Mouse (Mus musculus) spleen, adult 2 months (tissue): Measurements from ENCODE around the gene Cpeb1. TPM values are rescaled to one million over a fixed set of nuclear protein-coding genes. Genes with fewer than 3 reads are reported as not detected.

Experiments
- DNase-seq, 2 experiments: peaks; one replicate each; pipeline versions ENCODE4 v3.0.0 to v3.0.0-alpha.2; 2012 to 2021; ENCODE audit warnings: low spot score in 2 of 2, low read depth in 1 of 2
- H3K27ac ChIP-seq: fragments of 200-500 bp; 2 replicates; pipeline ENCODE4 v1.5.1; 2012; ENCODE audit warnings: low read length, inconsistent platforms; ENCODE audit not compliant: insufficient read depth
- H3K27me3 ChIP-seq: fragments of 200-500 bp; 2 replicates; pipeline ENCODE4 v1.6.1; 2012; ENCODE audit warnings: mild to moderate bottlenecking, moderate library complexity, low read length, inconsistent platforms; ENCODE audit not compliant: control insufficient read depth, insufficient read depth
- H3K36me3 ChIP-seq: fragments of 200-500 bp; 2 replicates; pipeline ENCODE4 v1.6.1; 2012; ENCODE audit warnings: mild to moderate bottlenecking, low read length, inconsistent platforms; ENCODE audit not compliant: control insufficient read depth, insufficient read depth
- H3K4me1 ChIP-seq: fragments of 200-500 bp; 2 replicates; pipeline ENCODE4 v1.6.1; 2011; ENCODE audit warnings: inconsistent platforms; ENCODE audit not compliant: control insufficient read depth, insufficient read depth, insufficient read length
- H3K4me3 ChIP-seq: fragments of 200-500 bp; 2 replicates; pipeline ENCODE4 v1.5.1; 2011; ENCODE audit warnings: mild to moderate bottlenecking, inconsistent platforms; ENCODE audit not compliant: insufficient read depth, insufficient read length; ENCODE audit errors: extremely low read depth
- CTCF ChIP-seq: fragments of 200-500 bp; IDR thresholded peaks from 2 replicates; pipeline ENCODE4 v1.5.1; 2011; ENCODE audit warnings: mild to moderate bottlenecking, inconsistent platforms; ENCODE audit not compliant: insufficient read depth, insufficient read length, insufficient replicate concordance; ENCODE audit errors: extremely low read depth
- POLR2A ChIP-seq: fragments of 200-500 bp; IDR thresholded peaks from 2 replicates; pipeline ENCODE4 v1.6.1; 2011; ENCODE audit warnings: low read depth, low read length, inconsistent platforms
- WGBS: fragments of 180-500 bp; shearing (Covaris S2); methylation state at CpG from one replicate; pipeline ENCODE4 v1.1.7; 2018; 5-methylcytosine and 5-hydroxymethylcytosine counted together
- polyA plus RNA-seq: library from polyadenylated mRNA; depleted of rRNA; stranded (reverse); fragments of >200 nt; gene quantifications from 2 replicates; pipeline ENCODE4 v1.2.3, GENCODE M21; 2012; rRNA removed

The Cpeb1 gene
- 0.66 and 1.1 TPM in 2 replicates for polyA plus RNA-seq

DNA sequence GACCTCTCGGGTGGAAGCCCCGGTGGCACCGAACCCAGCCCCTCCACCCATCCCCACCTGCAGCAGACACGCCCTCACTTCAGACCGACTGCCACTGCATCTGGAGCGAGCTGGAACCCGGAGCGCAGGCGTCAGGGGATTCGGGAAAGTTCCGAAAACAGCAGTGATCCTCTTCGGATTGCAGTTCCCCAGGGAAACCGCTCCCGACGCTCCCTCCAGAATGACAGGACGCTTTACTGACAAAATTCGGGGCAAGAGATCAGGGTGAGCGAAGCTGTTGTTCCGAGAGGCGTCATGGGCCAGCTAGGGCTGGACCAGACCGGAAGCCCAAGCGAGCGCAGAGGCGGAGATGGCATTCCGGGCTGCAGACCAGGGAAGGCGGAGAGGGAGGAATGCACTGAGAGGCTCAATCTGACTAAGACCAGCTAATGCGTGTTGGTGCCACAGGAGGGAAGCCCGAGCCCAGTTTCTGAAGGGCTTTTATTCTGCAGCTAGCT, at the start of gene Cpeb1:
Gene Cpeb1 (minus strand): TSS at position 311 of the 497 bp plus-strand sequence.
- no peak for DNase-seq

DNA sequence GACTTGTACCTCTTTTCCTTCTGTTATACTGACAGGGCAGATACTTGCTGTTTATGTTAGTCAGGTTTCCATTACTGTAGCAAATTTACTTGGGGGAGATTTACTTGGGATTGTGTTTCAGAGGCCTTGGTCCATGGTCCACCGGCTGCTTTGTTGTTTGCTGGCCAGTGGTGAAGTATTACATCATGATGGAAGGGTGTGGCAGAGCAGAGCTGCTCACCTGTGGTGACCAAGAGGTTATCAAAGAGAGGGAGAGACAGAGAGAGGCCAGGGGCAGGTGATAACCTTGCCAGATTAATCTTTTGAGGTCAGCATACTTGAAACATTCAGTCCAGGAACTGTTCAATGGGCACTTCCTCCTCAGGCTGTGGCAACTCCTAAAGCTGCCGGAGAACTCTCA, 45.8 kb upstream of the Cpeb1 start:
- no peaks in the 10 kb centered on the region for H3K27me3 ChIP-seq
- no peak for DNase-seq
- no peak for TF ChIP-seq CTCF
- no peak for TF ChIP-seq POLR2A
- no peaks in the 10 kb centered on the region for H3K4me1 ChIP-seq
- WGBS: 69% methylated on average over 2 of the region's 2 CpGs
- no peak overlapping the region for H3K4me3 ChIP-seq
- H3K36me3 ChIP-seq: no peaks in the 10 kb centered on the region
- no peak overlapping the region for H3K27ac ChIP-seq

More for the DNA sequence above, at the start of gene Cpeb1:
- H3K36me3 ChIP-seq: no peaks in the 10 kb centered on the region
- peaks cover 12% of the 10 kb centered on the region; the same call in 1 of the 2 replicates for H3K4me1 ChIP-seq
- TF ChIP-seq CTCF (no peak), POLR2A (no peak)
- H3K27ac ChIP-seq: no peak within 1 kb of the TSS
- WGBS: 7% methylated on average over 28 of the region's 28 CpGs
- H3K4me3 ChIP-seq: peak within 1 kb of the TSS; percentile 39; the same call in 1 of the 2 replicates
- H3K27me3 ChIP-seq: peaks cover 26% of the 10 kb centered on the region

DNA sequence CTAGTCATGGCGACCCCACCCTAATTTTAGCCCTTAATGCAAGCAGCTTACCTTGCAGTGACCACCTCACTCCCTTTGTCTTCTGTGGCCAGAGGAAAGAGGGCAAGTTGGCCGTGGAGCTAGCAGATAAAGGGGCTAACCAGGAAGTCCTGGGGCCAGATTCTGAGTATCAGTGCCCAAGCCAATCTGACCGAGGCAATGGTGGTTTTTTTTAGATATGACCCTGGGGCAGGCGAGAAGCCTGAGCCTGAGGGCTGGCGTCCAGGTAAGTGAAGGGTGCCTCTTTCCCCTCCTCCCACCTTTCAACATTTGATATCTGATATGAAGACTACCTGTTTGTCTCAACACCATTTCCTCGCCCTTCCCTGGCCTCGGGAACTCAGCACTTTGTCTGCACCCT, 42.9 kb upstream of the Cpeb1 start, which contains the start of gene BC048679:
Gene BC048679 (minus strand): TSS at position 101 of the 400 bp plus-strand sequence.
- Histone ChIP-seq H3K4me3 (no peak within 1 kb of the TSS), H3K27me3 (0 out of 2 replicates have a peak, but pooled peaks cover 1% of the 10 kb centered on the region), H3K27ac (no peak within 1 kb of the TSS), H3K36me3 (no peaks in the 10 kb centered on the region), H3K4me1 (peaks cover 6% of the 10 kb centered on the region)
- WGBS: 71% methylated on average over 7 of the region's 7 CpGs
- TF ChIP-seq CTCF (no peak), POLR2A (no peak)
- DNase-seq: no peak

DNA sequence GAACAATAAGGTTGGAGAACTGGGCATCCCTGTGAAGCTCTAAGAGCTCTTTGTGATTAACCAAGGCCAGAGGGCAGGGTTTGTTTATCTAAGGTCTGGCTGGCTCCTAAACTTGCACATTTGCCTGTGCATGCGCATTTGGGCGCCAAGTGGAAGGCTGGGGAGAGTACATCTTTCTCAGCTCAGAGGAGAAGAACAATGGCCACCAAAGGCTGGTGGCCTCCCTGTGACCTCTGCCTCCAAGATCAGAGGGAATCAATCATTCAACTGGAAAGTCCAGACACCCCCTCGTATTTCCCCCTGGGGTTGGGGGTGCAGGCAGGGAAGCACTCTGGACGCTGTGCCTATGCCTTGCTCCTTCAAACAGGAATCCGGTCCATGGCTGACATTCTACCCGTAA, 41.9 kb upstream of the Cpeb1 start:
- H3K4me3 ChIP-seq: no peak overlapping the region
- H3K36me3 ChIP-seq: no peaks in the 10 kb centered on the region
- DNase-seq: no peak
- H3K4me1 ChIP-seq: peaks cover 7% of the 10 kb centered on the region
- WGBS: 46% methylated on average over 6 of the region's 6 CpGs
- H3K27ac ChIP-seq: no peak overlapping the region
- TF ChIP-seq POLR2A: no peak
- TF ChIP-seq CTCF: no peak
- H3K27me3 ChIP-seq: 0 out of 2 replicates have a peak, but pooled peaks cover 1% of the 10 kb centered on the region

GRCm38 (mm10) chr7:81493331-81494021, 38.2 kb upstream of the Cpeb1 start, which contains the start of gene Ap3b2:
Gene Ap3b2, minus strand, starts transcription at chr7:81493925.
- Histone ChIP-seq H3K36me3 (no peaks in the 10 kb centered on the region), H3K4me1 (peaks cover 7% of the 10 kb centered on the region), H3K27ac (no peak within 1 kb of the TSS), H3K27me3 (0 out of 2 replicates have a peak, but pooled peaks cover 1% of the 10 kb centered on the region), H3K4me3 (peak within 1 kb of the TSS; percentile 49; the same call in 1 of the 2 replicates)
- WGBS: 2% methylated on average over 57 of the region's 57 CpGs
- peak in 1 of 2 experiments; percentile 8 for DNase-seq
- TF ChIP-seq POLR2A (no peak), CTCF (no peak)

GRCm38 (mm10) chr7:81492628-81493027, 37.4 kb upstream of the Cpeb1 start:
- WGBS: 65% methylated on average over 9 of the region's 9 CpGs
- H3K36me3 ChIP-seq: no peaks in the 10 kb centered on the region
- TF ChIP-seq CTCF (no peak), POLR2A (no peak)
- no peak overlapping the region for H3K27ac ChIP-seq
- H3K4me3 ChIP-seq: no peak overlapping the region
- peaks cover 7% of the 10 kb centered on the region for H3K4me1 ChIP-seq
- 0 out of 2 replicates have a peak, but pooled peaks cover 1% of the 10 kb centered on the region for H3K27me3 ChIP-seq
- no peak for DNase-seq
